Mouse (Mus musculus): ENCODE measurements at regions not wholly inside any gene's neighbourhood (a gene's known extent, or its start where the extent isn't known, plus 50 kb on each side); places are given as distances from the start of the nearest gene placed in this dataset.

DNA sequence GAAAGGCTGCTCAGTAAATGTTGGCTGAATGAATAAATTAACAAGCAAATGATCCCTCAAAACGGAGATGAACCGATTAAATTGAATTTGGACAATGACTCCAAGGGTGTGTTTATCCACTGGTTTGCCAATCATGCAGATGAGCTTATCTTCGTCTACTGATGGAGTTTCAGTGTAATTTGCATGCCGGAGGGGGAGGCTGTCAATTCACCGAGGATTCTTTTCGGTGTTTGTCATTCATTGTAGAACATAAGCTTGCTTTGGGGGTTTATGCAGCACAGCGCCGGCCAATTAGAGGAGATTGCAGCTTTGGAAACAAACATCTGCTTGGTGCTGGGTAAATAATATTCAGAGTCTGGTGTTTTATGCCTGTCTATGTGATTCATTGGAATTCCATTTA, 132.7 kb downstream of the Otoa start:
- no peaks in the 10 kb centered on the region for H3K9me3 ChIP-seq (ENCODE audit: low read length)
- H3K4me1 ChIP-seq (ENCODE audit: insufficient read depth, low read depth, low read length), result no peaks in the 10 kb centered on the region
- ATAC-seq, result no peak
- no peak overlapping the region for H3K9ac ChIP-seq (replicated peaks; ENCODE audit: low read depth)
- no peaks in the 10 kb centered on the region for H3K36me3 ChIP-seq (ENCODE audit: insufficient read depth, low read length)
- TF ChIP-seq EP300 (IDR thresholded peaks at IDR 0.05) (no peak), CTCF (IDR thresholded peaks at IDR 0.05) (no peak)
- no peak for DNase-seq (ENCODE audit: low spot score)
- H3K4me2 ChIP-seq (replicated peaks; ENCODE audit: low read depth, low read length), result no peak overlapping the region
- H3K27ac ChIP-seq (ENCODE audit: low read length), result no peak overlapping the region
- no peaks in the 10 kb centered on the region for H3K27me3 ChIP-seq (replicated peaks; ENCODE audit: insufficient read depth, low read length)
- no peak overlapping the region for H3K4me3 ChIP-seq (ENCODE audit: low read depth, low read length)
- 82% methylated on average over 8 of the region's 8 CpGs for WGBS

DNA sequence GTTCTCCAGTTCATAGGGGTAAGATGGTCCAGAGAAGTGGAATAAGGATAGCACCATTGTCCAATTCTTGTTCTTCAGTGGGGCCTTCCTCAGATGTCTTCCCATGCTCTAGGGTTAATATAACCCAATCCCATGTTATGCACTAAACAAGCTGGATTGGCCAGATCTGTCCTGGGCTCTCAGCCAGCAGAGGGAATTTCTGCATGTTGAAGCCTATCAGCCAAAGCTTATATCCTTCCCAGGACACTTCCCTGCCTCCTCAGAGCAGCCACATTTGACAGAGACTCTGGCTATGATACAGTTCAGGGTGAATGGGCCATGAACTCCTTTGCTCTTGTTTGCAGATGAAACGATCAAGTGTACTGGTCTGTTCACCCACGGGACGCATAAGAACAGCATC, 133.6 kb downstream of the Otoa start:
- no peak overlapping the region for H3K4me2 ChIP-seq (replicated peaks; ENCODE audit: low read depth, low read length)
- DNase-seq (ENCODE audit: low spot score) (no peak), ATAC-seq (no peak)
- H3K36me3 ChIP-seq (ENCODE audit: insufficient read depth, low read length), result no peaks in the 10 kb centered on the region
- 55% methylated on average over 3 of the region's 3 CpGs for WGBS
- H3K4me3 ChIP-seq (ENCODE audit: low read depth, low read length), result no peak overlapping the region
- H3K9me3 ChIP-seq (ENCODE audit: low read length), result no peaks in the 10 kb centered on the region
- H3K4me1 ChIP-seq (ENCODE audit: insufficient read depth, low read depth, low read length), result no peaks in the 10 kb centered on the region
- no peak overlapping the region for H3K9ac ChIP-seq (replicated peaks; ENCODE audit: low read depth)
- no peak overlapping the region for H3K27ac ChIP-seq (ENCODE audit: low read length)
- TF ChIP-seq EP300 (IDR thresholded peaks at IDR 0.05) (no peak), CTCF (IDR thresholded peaks at IDR 0.05) (no peak)
- no peaks in the 10 kb centered on the region for H3K27me3 ChIP-seq (replicated peaks; ENCODE audit: insufficient read depth, low read length)

DNA sequence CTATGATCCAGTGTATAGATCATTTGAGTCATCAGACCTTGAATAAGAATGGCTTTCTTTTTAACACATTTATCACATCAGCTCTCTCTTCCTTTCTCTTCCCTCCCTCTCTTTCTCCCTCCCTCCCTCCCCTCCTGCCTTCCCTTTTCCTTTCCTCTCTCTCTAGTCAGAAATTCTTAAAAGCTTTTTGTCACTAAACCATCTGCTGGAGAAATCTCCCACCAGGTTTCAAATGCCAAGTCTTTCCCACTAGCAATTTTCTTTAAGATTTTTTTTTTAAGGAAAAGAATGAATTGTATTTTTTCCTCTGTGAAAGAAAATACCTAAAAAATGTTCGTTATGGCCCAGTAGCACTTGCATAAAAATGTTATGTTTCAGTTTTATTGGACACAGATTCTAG, 134.3 kb downstream of the Otoa start:
- no peak overlapping the region for H3K4me3 ChIP-seq (ENCODE audit: low read depth, low read length)
- H3K4me1 ChIP-seq (ENCODE audit: insufficient read depth, low read depth, low read length), result no peaks in the 10 kb centered on the region
- 57% methylated on average over 1 of the region's 1 CpGs for WGBS
- no peak for ATAC-seq
- no peaks in the 10 kb centered on the region for H3K9me3 ChIP-seq (ENCODE audit: low read length)
- H3K36me3 ChIP-seq (ENCODE audit: insufficient read depth, low read length), result no peaks in the 10 kb centered on the region
- no peak overlapping the region for H3K9ac ChIP-seq (replicated peaks; ENCODE audit: low read depth)
- H3K27me3 ChIP-seq (replicated peaks; ENCODE audit: insufficient read depth, low read length), result no peaks in the 10 kb centered on the region
- TF ChIP-seq EP300 (IDR thresholded peaks at IDR 0.05) (no peak), CTCF (IDR thresholded peaks at IDR 0.05) (no peak)
- no peak overlapping the region for H3K27ac ChIP-seq (ENCODE audit: low read length)
- H3K4me2 ChIP-seq (replicated peaks; ENCODE audit: low read depth, low read length), result no peak overlapping the region
- no peak for DNase-seq (ENCODE audit: low spot score)

DNA sequence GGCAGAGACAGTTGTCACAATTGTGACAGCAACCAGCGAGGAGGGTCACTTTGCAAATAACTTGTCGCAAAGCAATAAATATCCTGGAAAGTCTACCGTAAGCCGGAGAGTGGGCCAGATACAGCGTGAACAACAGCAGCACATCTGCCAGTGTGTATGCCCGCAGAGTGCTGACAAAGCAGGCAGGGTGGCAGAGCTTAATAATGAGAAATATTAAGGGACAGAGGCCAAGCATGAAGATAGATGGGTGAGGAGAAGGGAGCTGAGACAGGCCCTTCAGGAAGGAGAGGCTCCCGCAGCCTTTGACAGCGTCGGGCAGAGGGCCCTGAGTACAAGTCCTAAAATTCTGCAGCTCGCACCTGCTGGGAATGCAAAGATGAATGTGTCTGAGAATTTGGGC, 136.6 kb downstream of the Otoa start:
- Histone ChIP-seq H3K36me3 (ENCODE audit: insufficient read depth, low read length) (no peaks in the 10 kb centered on the region), H3K27ac (ENCODE audit: low read length) (no peak overlapping the region), H3K9me3 (ENCODE audit: low read length) (no peaks in the 10 kb centered on the region), H3K27me3 (replicated peaks; ENCODE audit: insufficient read depth, low read length) (no peaks in the 10 kb centered on the region), H3K4me3 (ENCODE audit: low read depth, low read length) (no peak overlapping the region), H3K4me1 (ENCODE audit: insufficient read depth, low read depth, low read length) (no peaks in the 10 kb centered on the region), H3K9ac (replicated peaks; ENCODE audit: low read depth) (no peak overlapping the region), H3K4me2 (replicated peaks; ENCODE audit: low read depth, low read length) (no peak overlapping the region)
- WGBS, result 83% methylated on average over 10 of the region's 10 CpGs
- ATAC-seq, result no peak
- no peak for TF ChIP-seq CTCF (IDR thresholded peaks at IDR 0.05)
- no peak for DNase-seq (ENCODE audit: low spot score)

DNA sequence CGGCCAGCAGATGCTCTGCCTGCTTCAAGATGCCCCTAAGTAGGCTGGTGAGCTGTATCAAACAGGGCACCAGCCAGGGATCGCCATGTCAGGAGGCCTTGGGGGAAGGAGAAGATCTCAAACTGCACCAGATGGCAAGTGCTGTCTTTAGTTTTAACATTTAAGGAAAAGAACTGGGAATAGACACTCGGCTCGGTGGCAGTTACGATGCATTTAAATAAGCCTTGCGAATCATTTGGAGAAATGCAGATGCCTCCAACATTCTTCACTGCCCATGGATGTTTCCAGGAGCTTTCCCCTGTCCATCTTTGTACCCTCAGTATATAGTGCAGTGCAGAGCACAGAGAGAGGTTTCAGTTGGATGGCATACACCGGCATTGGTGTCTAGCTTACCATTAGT, 139.7 kb downstream of the Otoa start:
- H3K4me3 ChIP-seq (ENCODE audit: low read depth, low read length), result no peak overlapping the region
- WGBS, result 90% methylated on average over 7 of the region's 7 CpGs
- no peak overlapping the region for H3K9ac ChIP-seq (replicated peaks; ENCODE audit: low read depth)

DNA sequence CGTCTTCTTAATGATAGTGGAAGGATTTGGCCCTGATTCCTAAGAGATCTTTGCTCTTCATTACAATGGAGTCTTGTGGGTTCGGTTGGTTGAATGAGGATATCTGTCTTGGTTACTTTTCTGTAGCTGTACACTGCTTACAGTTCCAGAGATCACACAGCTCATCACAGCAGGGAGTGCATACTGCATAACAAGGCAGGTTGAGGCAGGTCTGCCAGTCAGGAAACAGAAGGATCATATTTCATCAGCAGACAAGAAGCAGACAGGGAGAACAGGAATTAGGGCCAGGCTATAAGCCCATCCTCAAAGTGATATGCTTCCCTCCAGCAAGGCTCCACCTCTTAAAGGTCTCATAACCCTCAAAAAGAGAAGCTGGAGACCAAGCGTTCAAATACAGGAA, 150.4 kb downstream of the Otoa start:
- WGBS, result 59% methylated on average over 3 of the region's 3 CpGs
- DNase-seq (ENCODE audit: low spot score), result no peak
- Histone ChIP-seq H3K27me3 (replicated peaks; ENCODE audit: insufficient read depth, low read length) (no peaks in the 10 kb centered on the region), H3K9ac (replicated peaks; ENCODE audit: low read depth) (no peak overlapping the region), H3K9me3 (ENCODE audit: low read length) (no peaks in the 10 kb centered on the region), H3K4me3 (ENCODE audit: low read depth, low read length) (no peak overlapping the region), H3K4me2 (replicated peaks; ENCODE audit: low read depth, low read length) (no peak overlapping the region), H3K36me3 (ENCODE audit: insufficient read depth, low read length) (no peaks in the 10 kb centered on the region), H3K27ac (ENCODE audit: low read length) (no peak overlapping the region), H3K4me1 (ENCODE audit: insufficient read depth, low read depth, low read length) (no peaks in the 10 kb centered on the region)
- ATAC-seq, result no peak
- TF ChIP-seq EP300 (IDR thresholded peaks at IDR 0.05) (no peak), CTCF (IDR thresholded peaks at IDR 0.05) (no peak)

More for the DNA sequence above, 139.7 kb downstream of the Otoa start:
- no peaks in the 10 kb centered on the region for H3K36me3 ChIP-seq (ENCODE audit: insufficient read depth, low read length)
- DNase-seq (ENCODE audit: low spot score), result no peak
- no peak overlapping the region for H3K4me2 ChIP-seq (replicated peaks; ENCODE audit: low read depth, low read length)
- ATAC-seq, result no peak
- no peak for TF ChIP-seq CTCF (IDR thresholded peaks at IDR 0.05)
- TF ChIP-seq EP300 (IDR thresholded peaks at IDR 0.05), result no peak
- H3K4me1 ChIP-seq (ENCODE audit: insufficient read depth, low read depth, low read length), result no peaks in the 10 kb centered on the region
- H3K27me3 ChIP-seq (replicated peaks; ENCODE audit: insufficient read depth, low read length), result no peaks in the 10 kb centered on the region
- H3K27ac ChIP-seq (ENCODE audit: low read length), result no peak overlapping the region
- no peaks in the 10 kb centered on the region for H3K9me3 ChIP-seq (ENCODE audit: low read length)

DNA sequence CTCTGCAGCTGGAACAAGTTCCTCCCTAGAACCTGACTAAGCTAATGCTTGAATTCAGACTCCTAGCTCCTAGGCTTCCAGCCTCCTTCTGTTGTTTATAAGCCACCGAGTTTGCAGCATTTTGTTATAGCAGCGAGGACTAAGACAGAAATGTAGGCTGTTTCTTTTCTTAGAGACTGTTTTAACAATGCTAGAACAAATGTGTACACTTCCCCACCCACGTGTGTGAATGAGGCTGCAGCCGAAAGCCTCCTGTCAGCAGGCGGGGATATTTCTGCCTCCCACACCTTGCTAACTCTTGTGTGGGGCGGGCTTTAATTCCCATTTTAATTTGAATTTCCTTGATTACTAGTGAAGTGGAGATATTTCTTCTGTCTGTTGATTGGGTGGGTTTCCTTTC, 153.4 kb downstream of the Otoa start:
- no peak for TF ChIP-seq EP300 (IDR thresholded peaks at IDR 0.05)
- no peak for TF ChIP-seq CTCF (IDR thresholded peaks at IDR 0.05)
- 70% methylated on average over 6 of the region's 6 CpGs for WGBS
- H3K4me1 ChIP-seq (ENCODE audit: insufficient read depth, low read depth, low read length), result no peaks in the 10 kb centered on the region

More for the DNA sequence above, 153.4 kb downstream of the Otoa start:
- ATAC-seq, result no peak
- Histone ChIP-seq H3K4me3 (ENCODE audit: low read depth, low read length) (no peak overlapping the region), H3K36me3 (ENCODE audit: insufficient read depth, low read length) (no peaks in the 10 kb centered on the region), H3K27ac (ENCODE audit: low read length) (no peak overlapping the region), H3K27me3 (replicated peaks; ENCODE audit: insufficient read depth, low read length) (no peaks in the 10 kb centered on the region), H3K9me3 (ENCODE audit: low read length) (no peaks in the 10 kb centered on the region), H3K4me2 (replicated peaks; ENCODE audit: low read depth, low read length) (no peak overlapping the region), H3K9ac (replicated peaks; ENCODE audit: low read depth) (no peak overlapping the region)
- no peak for DNase-seq (ENCODE audit: low spot score)

Measured in lung, postnatal 0 days (tissue).